Mouse (Mus musculus): ENCODE measurements around the gene Klrg1.

Gene Klrg1

DNA sequence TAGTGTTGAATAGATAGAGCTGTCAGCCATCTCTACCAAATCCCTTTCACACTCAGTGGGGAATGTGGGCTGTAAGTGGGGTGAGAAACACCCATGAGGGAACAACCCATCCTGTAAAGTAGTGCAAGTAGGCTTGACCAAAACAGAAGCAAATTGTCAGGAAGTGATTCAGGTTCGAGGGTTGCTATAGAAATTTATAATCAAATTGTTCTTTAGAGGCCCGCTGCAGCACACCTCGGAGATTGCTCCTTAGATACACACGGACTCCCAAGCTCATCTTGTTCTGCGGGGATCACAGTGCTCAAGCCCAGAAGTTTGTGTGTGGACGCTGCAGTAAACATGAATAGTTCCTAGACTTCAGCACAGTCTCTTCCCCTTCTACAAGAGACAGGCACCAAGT lies at the start of gene Klrg1:
Gene Klrg1, minus strand, starts transcription at position 101 of the 400 bp plus-strand sequence.
- in situ Hi-C loops (cut with MboI; ENCODE audit: low pct_unique_long_range_greater_than_20kb in 1 of 2, low sequenced_read_pairs in 2 of 2, unreplicated experiment in 1 of 2) = no loop called here

DNA sequence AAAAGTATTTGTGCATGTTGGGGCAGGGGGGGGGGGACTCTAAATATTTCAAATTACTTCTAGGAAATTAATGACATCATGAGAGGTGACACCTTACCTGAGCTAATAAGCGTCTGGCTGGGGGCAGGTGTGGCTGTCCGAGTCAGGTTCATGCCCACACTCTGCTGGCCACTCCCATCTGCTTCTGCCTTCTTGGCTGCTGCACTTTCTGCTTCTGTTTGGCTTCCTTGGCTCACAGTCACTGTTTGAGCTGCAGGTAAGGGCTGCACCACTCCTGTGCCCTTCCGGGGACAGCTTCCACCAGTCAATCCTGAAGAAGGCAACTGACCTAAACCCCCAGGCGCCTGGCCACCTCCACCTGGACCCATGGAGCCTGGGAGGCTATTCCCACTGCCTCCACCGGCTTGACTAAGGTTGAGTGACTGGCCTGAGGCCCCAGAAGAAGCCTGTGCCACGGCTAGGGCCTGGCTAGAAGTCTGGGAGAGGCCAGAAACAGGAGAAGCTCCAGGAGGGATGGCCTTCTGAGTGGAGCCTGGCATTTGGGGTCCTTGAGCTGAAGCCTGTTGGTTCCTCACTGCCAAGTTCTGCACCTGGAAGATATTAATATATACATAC lies 42.8 kb upstream of the Klrg1 start:
- in situ Hi-C loops (cut with MboI; ENCODE audit: low pct_unique_long_range_greater_than_20kb in 1 of 2, low sequenced_read_pairs in 2 of 2, unreplicated experiment in 1 of 2) = no loop called here

DNA sequence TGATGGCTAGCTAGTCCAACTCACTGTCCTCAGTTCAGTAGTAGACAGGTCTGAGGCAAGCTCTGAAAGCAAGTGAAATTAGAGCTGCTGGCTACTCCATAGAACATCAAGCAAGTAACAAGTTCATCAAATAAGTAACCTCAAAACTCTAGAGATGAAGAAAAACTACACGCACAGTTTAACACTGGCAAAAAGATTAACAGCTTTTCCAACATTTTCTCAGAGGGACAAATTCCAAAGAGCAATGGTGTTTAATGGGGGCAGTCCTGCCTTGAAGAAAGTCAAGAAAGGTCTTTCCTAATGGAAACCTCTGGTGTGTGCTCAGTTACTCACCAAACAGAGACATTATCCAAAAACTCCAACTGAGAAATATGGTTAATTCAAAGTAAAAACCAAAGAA lies 36.0 kb upstream of the Klrg1 start:
- in situ Hi-C loops (cut with MboI; ENCODE audit: low pct_unique_long_range_greater_than_20kb in 1 of 2, low sequenced_read_pairs in 2 of 2, unreplicated experiment in 1 of 2) = no loop called here

DNA sequence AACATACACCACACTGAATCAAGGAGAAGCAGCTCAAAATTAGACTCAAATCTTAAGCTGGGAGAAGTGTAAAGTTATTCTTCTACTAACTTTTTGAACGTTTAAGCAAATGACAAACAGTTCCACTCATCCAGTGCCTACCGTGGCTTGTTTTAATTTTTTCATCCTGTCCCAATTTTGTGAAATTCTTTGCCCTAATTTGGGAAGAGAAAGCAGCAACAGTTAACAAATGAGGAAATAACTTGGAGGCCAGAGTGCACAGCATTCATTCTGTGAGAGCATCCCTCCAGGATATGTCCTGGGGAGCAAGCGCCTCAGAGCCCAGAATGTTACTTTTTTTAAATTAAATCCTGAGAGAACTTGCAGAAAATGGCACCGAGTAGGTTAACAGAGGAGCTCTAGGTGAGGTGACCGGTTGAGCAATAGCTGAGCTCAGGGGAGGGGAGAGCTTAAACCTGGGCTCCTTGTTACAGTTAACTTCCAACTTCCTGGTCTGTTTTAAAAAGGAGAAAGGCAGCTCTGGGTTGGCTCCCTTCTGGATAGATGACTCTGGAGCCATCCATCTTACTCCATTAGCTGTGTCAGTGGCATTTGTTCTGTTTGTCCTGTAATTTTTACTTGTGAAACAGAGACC lies 27.6 kb upstream of the Klrg1 start:
- in situ Hi-C loops (cut with MboI; ENCODE audit: low pct_unique_long_range_greater_than_20kb in 1 of 2, low sequenced_read_pairs in 2 of 2, unreplicated experiment in 1 of 2) = loop anchor here in 1 of 2 experiments (5.0 kb wide), 1 partner anchor 82 kb away; no protein-coding TSS in a partner anchor

DNA sequence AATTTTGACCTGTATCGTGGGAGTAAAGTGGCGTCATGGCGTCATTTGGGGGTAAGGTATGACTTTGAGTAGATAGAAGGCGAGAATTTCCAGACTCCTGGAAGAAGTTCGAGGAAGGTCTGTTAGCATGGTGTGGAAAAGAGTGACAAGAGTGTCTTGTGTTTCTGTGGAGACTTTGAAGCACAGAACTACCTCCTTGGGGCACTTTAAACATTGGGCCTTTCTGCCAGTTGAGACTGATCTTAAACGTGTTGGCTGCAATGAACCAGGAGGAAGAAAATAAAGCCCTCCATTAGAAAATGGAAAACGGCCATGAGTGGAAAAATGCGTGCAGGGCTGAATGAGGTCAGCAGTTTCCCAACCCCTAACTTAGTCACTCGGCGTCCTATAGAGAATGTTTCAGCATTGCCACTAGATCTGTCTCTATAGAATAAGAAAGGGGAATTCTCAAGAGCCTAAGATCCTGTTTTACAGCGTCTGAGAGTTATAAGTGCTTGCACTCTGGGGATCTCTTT lies 26.8 kb upstream of the Klrg1 start:
- in situ Hi-C loops (cut with MboI; ENCODE audit: low pct_unique_long_range_greater_than_20kb in 1 of 2, low sequenced_read_pairs in 2 of 2, unreplicated experiment in 1 of 2) = loop anchor here in 1 of 2 experiments (10.0 kb wide), 1 partner anchor 755 kb away; no protein-coding TSS in a partner anchor

DNA sequence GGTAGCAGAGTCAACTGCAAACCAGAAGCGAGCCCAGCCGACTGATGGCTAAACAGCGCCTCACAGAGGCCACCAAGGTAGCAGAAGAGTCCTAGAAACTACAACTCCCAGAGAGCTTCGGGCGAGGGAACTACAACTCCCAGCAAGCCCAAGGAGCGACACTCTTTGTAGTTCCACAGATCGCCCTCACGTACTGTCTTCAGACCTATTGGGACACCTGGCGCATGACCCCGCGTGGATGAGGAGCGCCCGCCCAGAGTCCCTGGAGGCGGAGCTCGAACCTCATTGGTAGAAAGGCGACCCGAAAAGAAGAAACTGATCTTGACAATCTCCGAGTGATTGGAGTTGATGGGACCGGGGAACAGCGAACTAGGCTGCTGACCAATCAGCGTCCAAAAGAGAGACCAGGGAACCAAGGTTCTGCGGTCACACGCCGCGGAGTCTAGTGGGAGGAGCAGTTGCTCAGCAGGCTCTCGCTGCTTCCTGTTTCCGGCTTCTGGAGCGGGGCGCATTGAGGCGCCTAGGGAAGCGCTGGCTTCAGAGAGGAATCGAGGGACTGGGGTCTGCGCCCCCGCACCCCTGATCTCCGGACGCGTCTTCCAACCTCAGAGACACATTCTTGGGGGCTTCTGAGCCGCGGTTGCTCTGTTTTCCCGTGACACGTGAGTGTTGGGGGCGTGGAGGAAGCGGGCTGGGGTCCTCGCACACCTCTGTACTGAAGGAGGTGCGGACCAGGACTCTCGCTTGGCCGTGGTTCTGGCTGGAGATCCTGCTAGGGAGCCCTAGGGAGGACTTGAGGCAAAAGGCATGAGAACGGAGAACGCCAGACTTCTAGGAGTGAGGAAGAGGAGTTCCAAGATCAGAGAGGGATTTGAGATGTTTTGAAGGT lies 26.1 kb upstream of the Klrg1 start, which contains the start of gene M6pr:
Gene M6pr, plus strand, starts transcription at position 216 of the 889 bp plus-strand sequence.
- in situ Hi-C loops (cut with MboI; ENCODE audit: low pct_unique_long_range_greater_than_20kb in 1 of 2, low sequenced_read_pairs in 2 of 2, unreplicated experiment in 1 of 2) = loop anchor here in 1 of 2 experiments (10.0 kb wide), 1 partner anchor 754 kb away; no protein-coding TSS in a partner anchor

DNA sequence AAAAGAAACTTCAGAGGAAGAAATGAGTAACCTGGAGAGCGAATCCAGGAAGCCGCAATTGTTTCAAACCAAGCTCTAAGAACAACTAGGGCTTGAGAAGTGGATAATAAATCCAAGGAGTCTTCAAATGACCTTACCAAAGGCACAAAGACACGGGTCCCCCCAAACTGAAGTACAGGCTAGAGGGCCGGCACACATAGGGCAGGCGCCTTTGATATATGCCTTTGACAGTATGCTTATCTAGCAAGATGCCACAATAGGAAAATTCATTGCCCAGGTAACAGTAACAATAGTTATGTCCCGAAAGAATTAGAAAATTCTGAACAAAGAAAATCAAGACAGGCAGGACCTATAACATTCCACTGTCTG lies 25.4 kb upstream of the Klrg1 start:
- in situ Hi-C loops (cut with MboI; ENCODE audit: low pct_unique_long_range_greater_than_20kb in 1 of 2, low sequenced_read_pairs in 2 of 2, unreplicated experiment in 1 of 2) = loop anchor here in 1 of 2 experiments (10.0 kb wide), 1 partner anchor 753 kb away; no protein-coding TSS in a partner anchor

DNA sequence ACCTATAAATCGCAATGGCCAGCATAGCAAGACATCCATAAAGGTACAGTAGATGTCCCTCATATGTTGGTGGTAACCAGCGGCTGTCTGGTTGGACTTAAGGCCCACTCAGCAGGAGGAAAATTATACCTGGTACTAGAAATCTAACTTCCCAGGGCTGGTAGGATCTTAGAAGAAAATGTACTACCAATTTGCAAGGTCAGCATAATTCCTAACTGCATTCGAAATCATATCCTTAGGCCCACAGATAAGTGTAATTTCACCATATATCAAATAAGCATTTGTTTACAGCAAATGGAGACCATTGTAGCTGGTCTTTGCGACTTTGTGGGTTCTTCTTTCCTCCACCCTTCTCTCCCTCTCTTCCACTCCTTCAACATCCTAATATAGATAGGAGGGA lies 24.0 kb upstream of the Klrg1 start:
- in situ Hi-C loops (cut with MboI; ENCODE audit: low pct_unique_long_range_greater_than_20kb in 1 of 2, low sequenced_read_pairs in 2 of 2, unreplicated experiment in 1 of 2) = loop anchor here in 1 of 2 experiments (10.0 kb wide), 1 partner anchor 752 kb away; no protein-coding TSS in a partner anchor

DNA sequence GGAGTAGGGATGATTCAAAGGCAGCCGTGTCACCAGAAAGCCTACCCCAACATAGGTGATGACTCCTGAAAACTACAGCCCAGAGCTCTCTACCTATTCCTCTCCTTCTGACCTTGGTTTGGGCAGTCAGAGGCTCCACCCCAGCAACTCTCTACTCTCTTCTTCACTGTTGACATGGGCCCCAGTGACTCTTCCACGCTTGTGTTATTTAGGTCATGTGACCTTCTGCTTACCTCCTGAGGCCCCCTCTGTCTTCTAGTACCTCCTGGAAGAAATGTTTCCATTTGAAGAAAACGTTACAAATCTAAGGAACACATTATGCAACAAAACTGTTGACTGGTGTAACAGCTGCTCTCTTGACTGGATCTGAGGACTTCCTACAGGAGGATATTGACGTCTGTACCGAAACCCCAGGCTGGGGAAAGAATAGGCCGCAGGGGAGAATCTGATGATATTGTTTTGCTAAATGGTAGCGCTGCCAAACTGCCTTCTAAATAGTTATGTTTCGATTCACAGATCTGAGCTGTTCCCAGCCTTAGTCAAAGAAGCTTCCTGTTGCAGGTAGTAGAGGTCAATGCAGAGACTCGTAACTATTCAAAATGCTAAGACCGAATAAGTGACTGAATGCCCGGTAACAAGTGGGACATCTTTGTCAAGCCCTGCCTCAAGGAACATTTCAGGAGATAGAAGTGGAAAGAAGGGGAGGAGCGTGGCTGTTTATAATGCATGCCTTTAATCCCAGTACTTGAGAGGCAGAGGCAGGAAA lies 22.3 kb upstream of the Klrg1 start:
- in situ Hi-C loops (cut with MboI; ENCODE audit: low pct_unique_long_range_greater_than_20kb in 1 of 2, low sequenced_read_pairs in 2 of 2, unreplicated experiment in 1 of 2) = loop anchor here (5.0 to 10.0 kb wide), 2 partner anchors 43 to 750 kb away; no protein-coding TSS in a partner anchor

DNA sequence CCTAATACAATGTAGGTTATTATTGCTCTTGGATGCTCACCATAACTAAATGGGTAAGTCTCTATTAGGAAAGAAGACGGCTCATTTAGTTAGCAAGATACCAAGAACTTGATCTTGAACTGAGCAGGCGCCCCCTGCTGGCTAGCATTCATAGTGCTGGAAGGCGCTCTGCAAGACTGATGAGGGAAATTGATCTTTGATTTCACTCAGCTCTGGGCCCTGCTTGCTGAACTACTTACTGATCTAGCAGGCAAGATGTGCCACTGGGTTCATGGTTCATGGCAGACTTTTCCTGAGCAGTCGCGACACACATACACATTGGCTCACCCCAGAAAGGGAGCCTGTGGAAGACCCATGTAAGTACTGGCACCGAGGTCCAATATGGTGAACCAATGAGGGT lies 21.7 kb upstream of the Klrg1 start:
- in situ Hi-C loops (cut with MboI; ENCODE audit: low pct_unique_long_range_greater_than_20kb in 1 of 2, low sequenced_read_pairs in 2 of 2, unreplicated experiment in 1 of 2) = loop anchor here (5.0 to 10.0 kb wide), 2 partner anchors 42 to 750 kb away; no protein-coding TSS in a partner anchor

DNA sequence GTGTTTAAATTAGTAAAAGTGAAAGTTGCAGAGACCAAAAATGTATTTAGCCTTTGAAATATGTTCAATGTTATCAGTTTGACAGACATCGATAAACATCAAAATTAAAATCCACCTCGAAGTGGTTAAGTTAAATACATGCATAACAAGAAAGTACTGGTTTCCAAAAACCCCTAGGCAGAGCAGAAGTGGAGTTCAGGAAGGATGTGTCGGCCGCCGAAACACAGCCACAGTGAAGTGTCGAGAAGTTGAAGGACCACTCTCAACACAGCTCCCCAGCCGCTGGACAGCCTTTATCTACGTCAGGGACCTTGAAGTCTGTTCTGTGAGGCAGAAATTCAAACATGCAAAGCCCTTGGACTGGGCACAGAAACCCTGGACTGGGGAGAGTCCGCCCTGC lies 20.8 kb upstream of the Klrg1 start:
- in situ Hi-C loops (cut with MboI; ENCODE audit: low pct_unique_long_range_greater_than_20kb in 1 of 2, low sequenced_read_pairs in 2 of 2, unreplicated experiment in 1 of 2) = loop anchor here (5.0 to 10.0 kb wide), 2 partner anchors 41 to 749 kb away; no protein-coding TSS in a partner anchor

DNA sequence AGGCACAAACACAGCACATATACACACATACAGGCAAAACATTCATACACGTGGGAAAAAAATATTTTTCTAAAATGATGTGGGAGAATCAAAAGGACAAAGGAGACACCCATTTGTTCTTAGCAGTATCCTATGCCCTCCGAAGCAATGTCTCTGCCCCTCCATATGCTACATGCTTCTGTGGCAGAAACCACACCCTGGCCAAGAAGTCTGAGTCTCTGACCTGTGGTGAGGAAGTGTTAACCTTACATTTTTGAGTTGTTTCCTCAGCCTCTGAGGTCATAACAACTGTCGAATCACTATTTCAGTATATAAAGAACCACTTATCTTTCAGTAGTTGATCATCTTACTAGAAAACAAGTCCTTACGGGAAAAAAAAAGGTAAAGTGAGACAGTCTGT lies 20.0 kb upstream of the Klrg1 start:
- in situ Hi-C loops (cut with MboI; ENCODE audit: low pct_unique_long_range_greater_than_20kb in 1 of 2, low sequenced_read_pairs in 2 of 2, unreplicated experiment in 1 of 2) = loop anchor here (5.0 to 10.0 kb wide), 2 partner anchors 40 to 748 kb away; no protein-coding TSS in a partner anchor

DNA sequence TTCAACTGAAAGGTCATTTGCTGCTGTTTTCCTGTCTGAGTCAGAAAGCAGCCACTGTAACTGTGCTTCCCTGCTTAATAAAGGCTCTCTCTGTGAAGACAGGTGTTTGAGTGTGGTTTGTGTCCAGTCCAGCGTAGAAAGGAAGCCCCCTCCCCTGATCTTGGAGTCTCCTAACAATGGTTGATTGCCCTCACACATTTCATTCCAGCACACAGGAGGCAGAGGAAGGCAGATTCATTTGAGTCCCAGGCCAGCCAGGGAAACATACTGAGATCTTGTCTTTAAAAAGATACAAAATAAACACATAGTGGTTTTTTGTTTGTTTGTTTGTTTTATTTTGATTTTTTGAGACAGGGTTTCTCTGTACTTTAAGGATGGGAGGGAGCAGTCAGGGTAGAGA lies 19.4 kb upstream of the Klrg1 start:
- in situ Hi-C loops (cut with MboI; ENCODE audit: low pct_unique_long_range_greater_than_20kb in 1 of 2, low sequenced_read_pairs in 2 of 2, unreplicated experiment in 1 of 2) = loop anchor here (5.0 to 10.0 kb wide), 2 partner anchors 40 to 747 kb away; no protein-coding TSS in a partner anchor

DNA sequence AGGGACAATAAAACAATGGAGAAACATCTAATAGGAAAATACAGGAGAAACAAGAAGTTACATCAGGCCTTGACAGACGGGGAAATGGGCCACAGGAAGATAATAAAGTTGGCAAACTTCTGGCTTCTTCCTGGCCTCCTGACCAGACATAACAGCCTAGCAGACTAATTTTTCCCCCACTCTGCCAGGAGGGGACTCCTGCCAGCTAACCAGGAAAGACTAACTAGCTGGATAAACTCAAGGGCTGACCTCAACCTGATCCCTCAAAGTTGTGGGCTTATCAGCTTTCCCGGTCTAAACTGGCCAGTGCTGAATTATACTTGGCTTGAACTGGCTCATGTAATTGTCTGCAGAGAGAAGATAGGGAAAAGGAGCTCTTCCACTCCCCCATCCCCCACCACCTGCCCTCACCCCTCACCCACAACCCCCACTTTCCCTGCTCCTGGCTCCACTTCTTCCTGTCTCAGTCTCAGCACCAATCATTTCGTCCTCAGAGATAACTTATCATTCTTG lies 17.0 kb upstream of the Klrg1 start:
- in situ Hi-C loops (cut with MboI; ENCODE audit: low pct_unique_long_range_greater_than_20kb in 1 of 2, low sequenced_read_pairs in 2 of 2, unreplicated experiment in 1 of 2) = loop anchor here (5.0 to 10.0 kb wide), 2 partner anchors 37 to 745 kb away; no protein-coding TSS in a partner anchor

DNA sequence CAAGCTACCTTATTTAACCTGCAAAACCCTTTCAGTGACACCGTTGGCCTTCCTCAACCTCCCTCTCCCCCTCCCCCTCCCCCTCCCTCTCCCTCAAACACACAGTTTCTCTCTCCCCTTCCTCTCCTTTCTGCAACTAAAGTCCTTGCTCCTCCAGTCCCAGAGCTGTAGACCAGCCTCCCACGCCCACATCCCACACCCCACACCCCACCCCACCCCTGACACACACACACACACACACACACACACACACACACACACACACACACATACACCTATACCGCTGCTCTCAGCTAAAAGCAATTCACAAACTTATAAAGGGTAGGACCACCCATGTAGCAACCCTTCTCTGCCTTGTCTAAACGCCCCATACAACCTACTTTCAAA lies 15.5 kb upstream of the Klrg1 start:
- in situ Hi-C loops (cut with MboI; ENCODE audit: low pct_unique_long_range_greater_than_20kb in 1 of 2, low sequenced_read_pairs in 2 of 2, unreplicated experiment in 1 of 2) = no loop called here

DNA sequence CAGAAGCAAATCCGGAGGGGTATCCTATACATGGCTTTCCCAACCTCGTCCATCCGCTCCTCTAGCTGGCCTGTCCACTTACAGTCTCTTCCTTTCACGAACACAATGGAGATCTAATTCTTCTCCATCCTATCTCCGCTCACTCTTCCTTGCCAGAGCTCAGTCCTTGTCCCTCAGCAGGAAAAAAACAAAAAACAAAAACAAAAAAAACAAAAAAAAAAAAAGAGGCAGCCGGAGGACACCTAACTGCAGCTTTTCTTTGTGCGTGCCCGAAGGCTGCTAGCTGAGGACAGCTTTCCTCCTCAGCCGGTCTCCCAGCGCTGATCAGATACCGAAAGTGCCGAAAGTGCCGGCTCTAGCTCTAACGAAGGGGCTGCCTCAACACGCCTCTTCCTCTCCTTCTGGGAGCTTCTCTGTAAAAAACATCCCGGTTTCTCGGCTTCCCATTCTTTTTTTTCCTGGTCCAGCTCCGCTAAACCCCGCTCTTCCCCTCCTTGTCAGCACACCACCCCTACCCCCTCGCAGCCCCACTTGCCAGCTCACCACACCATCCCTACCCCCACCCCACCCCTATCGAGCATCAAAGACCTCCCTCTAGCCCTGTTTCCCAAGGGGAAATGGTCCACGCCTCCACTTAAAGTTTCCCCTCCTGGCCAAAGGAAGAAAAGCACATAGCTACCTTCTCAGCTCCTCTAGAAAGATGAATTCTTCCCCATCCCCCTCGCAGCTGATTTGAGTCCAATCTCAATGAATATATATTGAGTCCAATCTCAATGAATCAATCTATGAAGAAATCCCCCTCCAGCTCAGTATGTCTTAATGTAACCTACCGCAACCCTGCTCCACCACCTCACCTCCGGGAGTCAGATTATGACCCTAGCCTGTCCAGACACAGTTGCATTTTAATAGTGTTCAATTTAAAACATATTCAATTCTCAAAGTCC lies 14.9 kb upstream of the Klrg1 start:
- in situ Hi-C loops (cut with MboI; ENCODE audit: low pct_unique_long_range_greater_than_20kb in 1 of 2, low sequenced_read_pairs in 2 of 2, unreplicated experiment in 1 of 2) = no loop called here

DNA sequence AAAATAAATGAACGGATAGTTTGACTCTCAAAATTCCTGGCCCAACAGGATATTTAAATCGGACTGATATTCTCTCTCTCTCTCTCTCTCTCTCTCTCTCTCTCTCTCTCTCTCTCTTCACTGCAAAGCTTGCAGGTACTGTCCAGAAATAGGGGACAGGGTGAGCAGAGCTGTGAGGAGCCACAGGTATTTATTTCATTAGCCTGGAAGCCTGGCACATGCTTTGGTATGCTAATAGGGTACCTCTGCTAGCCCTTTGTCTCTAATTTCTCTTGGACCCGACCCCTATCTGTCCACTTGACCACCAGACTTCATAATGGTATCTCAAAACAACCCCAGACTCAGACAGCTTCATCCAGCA lies 14.2 kb upstream of the Klrg1 start:
- in situ Hi-C loops (cut with MboI; ENCODE audit: low pct_unique_long_range_greater_than_20kb in 1 of 2, low sequenced_read_pairs in 2 of 2, unreplicated experiment in 1 of 2) = no loop called here
